Mouse (Mus musculus): ENCODE measurements around the gene Frmd6. TPM values are rescaled to one million over a fixed set of nuclear protein-coding genes. Genes with fewer than 3 reads are reported as not detected.
A peak's percentile ranks its signal among the peaks of the same experiment; 100 is the strongest.

Gene Frmd6
- polyA plus RNA-seq, 1 experiment from 2014 or later: 58.5 TPM

DNA sequence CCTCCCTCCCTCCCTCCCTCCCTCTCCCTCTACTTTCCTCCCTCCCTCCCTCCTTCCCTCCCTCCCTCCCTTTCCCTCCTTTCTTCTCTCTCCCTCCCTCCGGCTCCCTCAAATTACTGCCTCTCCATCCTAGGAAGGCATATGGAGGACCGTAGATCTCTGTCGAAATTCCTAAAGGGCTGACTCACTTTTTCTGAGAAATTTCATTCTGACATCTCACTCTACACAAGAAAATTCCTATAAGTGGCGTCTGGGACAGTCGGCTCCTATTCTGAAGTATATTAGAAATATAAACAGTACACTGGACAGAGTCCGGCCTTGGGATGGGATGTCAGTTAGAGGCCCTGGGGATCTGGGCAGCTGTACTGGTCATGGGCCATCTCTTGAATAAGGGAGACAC is 59.7 kb downstream of the Frmd6 start:
- DNase-seq (ENCODE audit: low spot score): no peak
- Histone ChIP-seq H3K27me3 (ENCODE audit: control insufficient read depth, insufficient read depth, low read length) (no peaks in the 10 kb centered on the region), H3K36me3 (ENCODE audit: control insufficient read depth, insufficient read depth, low read length) (peaks cover 16% of the 10 kb centered on the region), H3K9me3 (ENCODE audit: control insufficient read depth, low read length) (no peaks in the 10 kb centered on the region), H3K27ac (replicated peaks; ENCODE audit: low read depth, low read length) (no peak overlapping the region), H3K4me1 (ENCODE audit: control insufficient read depth, insufficient read depth, low read length) (no peaks in the 10 kb centered on the region), H3K4me3 (ENCODE audit: low read depth, low read length) (no peak overlapping the region), H3K9ac (ENCODE audit: low read length) (no peak overlapping the region), H3K4me2 (ENCODE audit: low read depth, severe bottlenecking) (no peak overlapping the region)
- 91% methylated on average over 6 of the region's 6 CpGs for WGBS
- ATAC-seq (ENCODE audit: insufficient number of reproducible peaks, low FRiP score, low TSS enrichment, low read depth): no peak

DNA sequence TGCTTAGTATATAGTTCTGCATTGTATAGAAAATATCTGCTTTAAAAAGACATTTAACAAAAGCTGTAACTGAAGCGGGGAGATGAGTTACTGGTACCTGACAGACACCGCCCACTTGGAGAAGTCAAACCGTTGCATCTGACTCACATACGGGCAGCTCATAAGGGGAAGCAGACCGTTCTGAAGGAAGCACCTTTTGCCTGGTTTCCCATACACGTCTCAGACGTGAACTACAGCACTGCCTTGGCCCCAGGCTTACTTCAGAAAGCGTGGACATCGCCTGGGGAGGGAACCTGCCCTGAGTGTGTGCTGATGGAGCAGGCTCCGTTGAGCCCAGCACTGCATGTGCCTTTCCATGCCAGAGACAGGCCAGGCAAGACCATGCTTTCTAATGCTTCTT is 60.3 kb downstream of the Frmd6 start:
- H3K4me1 ChIP-seq (ENCODE audit: control insufficient read depth, insufficient read depth, low read length): no peaks in the 10 kb centered on the region
- no peak for DNase-seq (ENCODE audit: low spot score)

DNA sequence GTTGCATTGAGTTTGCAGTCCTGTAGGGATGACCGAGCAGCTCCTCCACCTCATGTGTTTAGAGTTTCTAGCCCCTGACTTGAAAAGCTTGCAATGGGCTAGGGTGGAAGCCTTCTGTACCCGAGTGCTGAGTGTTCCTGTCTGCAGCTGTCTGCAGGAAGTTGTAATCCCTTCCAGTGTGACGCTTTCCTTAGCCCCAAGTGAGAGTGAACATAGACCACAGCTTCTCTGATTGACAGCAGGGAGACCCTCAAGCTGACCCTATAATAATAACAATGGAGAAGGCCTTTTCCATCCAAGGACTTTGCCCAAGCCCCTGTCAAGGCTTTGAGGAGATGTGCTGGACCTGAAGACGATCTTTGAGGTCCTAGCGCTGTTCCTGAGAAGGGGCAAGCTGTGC is 65.1 kb downstream of the Frmd6 start:
- Histone ChIP-seq H3K4me1 (ENCODE audit: control insufficient read depth, insufficient read depth, low read length) (no peaks in the 10 kb centered on the region), H3K4me2 (ENCODE audit: low read depth, severe bottlenecking) (no peak overlapping the region), H3K9ac (ENCODE audit: low read length) (no peak overlapping the region), H3K27me3 (ENCODE audit: control insufficient read depth, insufficient read depth, low read length) (no peaks in the 10 kb centered on the region), H3K36me3 (ENCODE audit: control insufficient read depth, insufficient read depth, low read length) (peaks cover 12% of the 10 kb centered on the region; the same call in 1 of the 2 replicates), H3K9me3 (ENCODE audit: control insufficient read depth, low read length) (no peaks in the 10 kb centered on the region), H3K4me3 (ENCODE audit: low read depth, low read length) (no peak overlapping the region), H3K27ac (replicated peaks; ENCODE audit: low read depth, low read length) (no peak overlapping the region)
- 84% methylated on average over 5 of the region's 5 CpGs for WGBS
- ATAC-seq (ENCODE audit: insufficient number of reproducible peaks, low FRiP score, low TSS enrichment, low read depth): no peak
- DNase-seq (ENCODE audit: low spot score): no peak

More for the DNA sequence above, 60.3 kb downstream of the Frmd6 start:
- 86% methylated on average over 10 of the region's 10 CpGs for WGBS
- H3K4me2 ChIP-seq (ENCODE audit: low read depth, severe bottlenecking): no peak overlapping the region
- H3K27ac ChIP-seq (replicated peaks; ENCODE audit: low read depth, low read length): no peak overlapping the region
- ATAC-seq (ENCODE audit: insufficient number of reproducible peaks, low FRiP score, low TSS enrichment, low read depth): no peak
- H3K9me3 ChIP-seq (ENCODE audit: control insufficient read depth, low read length): no peaks in the 10 kb centered on the region
- H3K27me3 ChIP-seq (ENCODE audit: control insufficient read depth, insufficient read depth, low read length): no peaks in the 10 kb centered on the region
- H3K4me3 ChIP-seq (ENCODE audit: low read depth, low read length): no peak overlapping the region
- peaks cover 12% of the 10 kb centered on the region for H3K36me3 ChIP-seq (ENCODE audit: control insufficient read depth, insufficient read depth, low read length)
- no peak overlapping the region for H3K9ac ChIP-seq (ENCODE audit: low read length)

DNA sequence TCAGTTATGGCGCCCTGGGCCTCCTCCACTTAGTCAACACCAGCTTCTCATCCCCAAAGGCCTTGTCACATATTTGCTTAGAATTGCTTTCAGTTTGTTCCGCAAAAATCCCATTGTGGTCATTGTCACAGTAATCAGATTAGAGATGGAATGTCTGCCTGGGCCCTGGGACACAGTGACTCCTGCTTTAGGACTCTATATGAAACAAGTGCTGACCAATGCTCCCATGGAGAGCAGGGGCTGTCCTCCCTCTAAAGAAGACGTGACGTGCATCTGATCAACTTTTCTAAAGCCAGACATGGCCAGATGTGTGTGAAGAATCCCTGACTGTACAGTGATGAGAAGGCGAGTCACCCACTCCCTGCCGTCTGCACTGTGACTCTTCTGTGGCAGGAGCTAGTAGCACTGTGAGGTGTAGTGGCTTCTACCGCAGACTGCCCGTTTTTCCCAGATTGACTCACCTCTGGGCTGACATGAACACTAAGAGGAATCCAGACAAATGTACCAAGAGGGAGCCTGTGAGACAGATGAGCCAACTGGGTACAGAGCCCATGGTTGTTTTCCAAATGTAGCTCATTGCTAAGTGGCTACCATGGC is 65.7 kb downstream of the Frmd6 start:
- no peak overlapping the region for H3K4me2 ChIP-seq (ENCODE audit: low read depth, severe bottlenecking)
- ATAC-seq (ENCODE audit: insufficient number of reproducible peaks, low FRiP score, low TSS enrichment, low read depth) (no peak), DNase-seq (ENCODE audit: low spot score) (no peak)
- no peak overlapping the region for H3K9ac ChIP-seq (ENCODE audit: low read length)
- H3K4me3 ChIP-seq (ENCODE audit: low read depth, low read length): no peak overlapping the region
- no peaks in the 10 kb centered on the region for H3K4me1 ChIP-seq (ENCODE audit: control insufficient read depth, insufficient read depth, low read length)
- H3K27ac ChIP-seq (replicated peaks; ENCODE audit: low read depth, low read length): no peak overlapping the region
- no peaks in the 10 kb centered on the region for H3K27me3 ChIP-seq (ENCODE audit: control insufficient read depth, insufficient read depth, low read length)
- 93% methylated on average over 8 of the region's 8 CpGs for WGBS
- no peaks in the 10 kb centered on the region for H3K9me3 ChIP-seq (ENCODE audit: control insufficient read depth, low read length)
- H3K36me3 ChIP-seq (ENCODE audit: control insufficient read depth, insufficient read depth, low read length): peaks cover 12% of the 10 kb centered on the region; the same call in 1 of the 2 replicates

DNA sequence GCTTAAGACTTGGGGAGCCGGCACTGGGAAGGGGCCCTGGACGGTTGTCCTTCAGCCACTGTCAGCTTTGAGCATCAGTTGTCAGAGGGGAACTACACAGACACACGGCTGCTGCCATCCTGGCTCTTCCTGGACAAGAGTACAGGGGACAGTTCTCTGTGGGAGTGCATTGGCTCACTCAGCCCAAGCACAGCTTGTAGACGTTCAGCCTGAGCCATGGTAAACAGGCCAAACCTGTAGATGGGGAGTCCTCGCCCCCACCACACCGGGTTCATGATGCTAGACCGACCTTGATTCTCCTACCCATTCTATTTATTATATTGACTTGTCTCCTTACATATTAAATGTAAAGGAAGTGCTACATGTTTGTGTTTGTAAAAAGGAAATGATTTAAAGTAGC is 70.0 kb downstream of the Frmd6 start:
- no peak overlapping the region for H3K4me3 ChIP-seq (ENCODE audit: low read depth, low read length)
- H3K4me2 ChIP-seq (ENCODE audit: low read depth, severe bottlenecking): no peak overlapping the region
- H3K4me1 ChIP-seq (ENCODE audit: control insufficient read depth, insufficient read depth, low read length): no peaks in the 10 kb centered on the region
- H3K9ac ChIP-seq (ENCODE audit: low read length): no peak overlapping the region
- peaks cover 16% of the 10 kb centered on the region; the same call in 1 of the 2 replicates for H3K36me3 ChIP-seq (ENCODE audit: control insufficient read depth, insufficient read depth, low read length)
- no peaks in the 10 kb centered on the region for H3K27me3 ChIP-seq (ENCODE audit: control insufficient read depth, insufficient read depth, low read length)
- no peak overlapping the region for H3K27ac ChIP-seq (replicated peaks; ENCODE audit: low read depth, low read length)
- no peaks in the 10 kb centered on the region for H3K9me3 ChIP-seq (ENCODE audit: control insufficient read depth, low read length)
- no peak for ATAC-seq (ENCODE audit: insufficient number of reproducible peaks, low FRiP score, low TSS enrichment, low read depth)
- 90% methylated on average over 7 of the region's 7 CpGs for WGBS
- no peak for DNase-seq (ENCODE audit: low spot score)

DNA sequence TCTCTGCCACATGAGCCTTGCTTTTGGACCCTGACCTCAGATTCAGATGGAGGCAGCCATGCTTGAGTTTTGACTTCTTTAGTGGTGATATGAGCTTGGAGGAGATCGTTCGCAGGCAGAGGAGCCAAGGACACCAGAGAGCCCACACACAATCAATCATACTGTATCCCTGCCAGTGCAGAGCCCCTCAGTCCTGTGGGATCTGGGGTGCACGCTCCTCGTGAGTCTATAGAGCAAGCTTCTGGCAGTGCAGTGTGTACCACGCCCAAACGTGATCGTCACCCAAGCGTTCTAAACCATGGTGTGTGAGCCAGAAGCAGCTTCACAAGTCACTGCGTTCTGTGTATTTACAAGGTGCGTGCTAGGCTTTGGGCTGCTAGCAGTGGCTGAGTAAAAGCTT is 70.8 kb downstream of the Frmd6 start:
- peaks cover 13% of the 10 kb centered on the region; the same call in 1 of the 2 replicates for H3K36me3 ChIP-seq (ENCODE audit: control insufficient read depth, insufficient read depth, low read length)
- no peak for ATAC-seq (ENCODE audit: insufficient number of reproducible peaks, low FRiP score, low TSS enrichment, low read depth)

DNA sequence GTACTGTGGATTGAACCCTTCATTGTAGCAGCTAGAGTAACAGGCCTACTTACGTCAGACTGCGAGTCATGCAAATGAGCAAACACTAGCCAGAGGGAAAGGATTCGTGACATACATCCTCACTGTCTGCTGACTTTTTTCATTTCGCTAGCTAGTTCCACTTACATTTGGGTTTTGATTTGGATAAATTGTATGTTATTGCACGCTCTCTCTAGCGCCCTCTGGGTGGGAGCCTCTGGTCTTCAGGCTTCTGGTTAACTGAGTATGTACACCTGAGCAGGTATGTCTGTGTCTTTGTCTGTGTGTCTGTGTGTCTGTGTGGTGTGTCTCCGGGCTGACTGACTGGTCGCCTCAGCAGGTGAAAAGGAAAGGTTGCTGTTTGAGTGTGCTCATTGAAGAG is 72.1 kb downstream of the Frmd6 start:
- no peaks in the 10 kb centered on the region for H3K9me3 ChIP-seq (ENCODE audit: control insufficient read depth, low read length)
- H3K4me2 ChIP-seq (ENCODE audit: low read depth, severe bottlenecking): no peak overlapping the region
- peak; percentile 38 for DNase-seq (ENCODE audit: low spot score)
- no peak for ATAC-seq (ENCODE audit: insufficient number of reproducible peaks, low FRiP score, low TSS enrichment, low read depth)
- no peak overlapping the region for H3K27ac ChIP-seq (replicated peaks; ENCODE audit: low read depth, low read length)
- no peaks in the 10 kb centered on the region for H3K27me3 ChIP-seq (ENCODE audit: control insufficient read depth, insufficient read depth, low read length)
- H3K4me1 ChIP-seq (ENCODE audit: control insufficient read depth, insufficient read depth, low read length): no peaks in the 10 kb centered on the region
- 84% methylated on average over 8 of the region's 8 CpGs for WGBS
- H3K36me3 ChIP-seq (ENCODE audit: control insufficient read depth, insufficient read depth, low read length): peaks cover 10% of the 10 kb centered on the region; the same call in 1 of the 2 replicates
- no peak overlapping the region for H3K4me3 ChIP-seq (ENCODE audit: low read depth, low read length)
- no peak overlapping the region for H3K9ac ChIP-seq (ENCODE audit: low read length)

More for the DNA sequence above, 70.8 kb downstream of the Frmd6 start:
- Histone ChIP-seq H3K4me2 (ENCODE audit: low read depth, severe bottlenecking) (no peak overlapping the region), H3K4me3 (ENCODE audit: low read depth, low read length) (no peak overlapping the region), H3K9me3 (ENCODE audit: control insufficient read depth, low read length) (no peaks in the 10 kb centered on the region), H3K27me3 (ENCODE audit: control insufficient read depth, insufficient read depth, low read length) (no peaks in the 10 kb centered on the region), H3K9ac (ENCODE audit: low read length) (no peak overlapping the region), H3K27ac (replicated peaks; ENCODE audit: low read depth, low read length) (no peak overlapping the region), H3K4me1 (ENCODE audit: control insufficient read depth, insufficient read depth, low read length) (no peaks in the 10 kb centered on the region)
- DNase-seq (ENCODE audit: low spot score): no peak
- 89% methylated on average over 10 of the region's 10 CpGs for WGBS

DNA sequence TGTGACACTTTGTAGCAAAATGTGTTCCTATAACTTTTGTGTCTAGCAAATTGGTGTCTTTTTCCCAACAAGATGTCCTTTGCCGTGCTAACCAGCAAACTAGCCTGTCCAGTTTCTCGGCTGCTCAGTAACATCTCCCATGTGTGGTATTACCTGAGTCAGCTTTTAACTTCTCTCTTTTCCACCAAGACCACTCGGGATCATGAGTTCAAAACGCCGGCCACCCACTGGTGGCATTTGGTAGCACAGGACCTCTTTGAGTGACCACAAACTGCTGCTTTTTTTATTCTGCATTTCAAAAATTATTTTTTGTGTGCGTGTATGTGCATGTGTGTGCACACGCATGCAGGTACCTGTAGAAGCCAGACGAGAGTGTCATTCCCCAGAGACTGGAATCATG is 73.1 kb downstream of the Frmd6 start:
- H3K4me1 ChIP-seq (ENCODE audit: control insufficient read depth, insufficient read depth, low read length): no peaks in the 10 kb centered on the region
- no peak for DNase-seq (ENCODE audit: low spot score)
- WGBS: 90% methylated on average over 8 of the region's 8 CpGs
- H3K27me3 ChIP-seq (ENCODE audit: control insufficient read depth, insufficient read depth, low read length): no peaks in the 10 kb centered on the region
- 0 out of 2 replicates have a peak, but pooled peaks cover 7% of the 10 kb centered on the region for H3K36me3 ChIP-seq (ENCODE audit: control insufficient read depth, insufficient read depth, low read length)
- H3K9me3 ChIP-seq (ENCODE audit: control insufficient read depth, low read length): no peaks in the 10 kb centered on the region
- ATAC-seq (ENCODE audit: insufficient number of reproducible peaks, low FRiP score, low TSS enrichment, low read depth): no peak
- no peak overlapping the region for H3K9ac ChIP-seq (ENCODE audit: low read length)
- no peak overlapping the region for H3K4me2 ChIP-seq (ENCODE audit: low read depth, severe bottlenecking)
- H3K27ac ChIP-seq (replicated peaks; ENCODE audit: low read depth, low read length): no peak overlapping the region
- no peak overlapping the region for H3K4me3 ChIP-seq (ENCODE audit: low read depth, low read length)

DNA sequence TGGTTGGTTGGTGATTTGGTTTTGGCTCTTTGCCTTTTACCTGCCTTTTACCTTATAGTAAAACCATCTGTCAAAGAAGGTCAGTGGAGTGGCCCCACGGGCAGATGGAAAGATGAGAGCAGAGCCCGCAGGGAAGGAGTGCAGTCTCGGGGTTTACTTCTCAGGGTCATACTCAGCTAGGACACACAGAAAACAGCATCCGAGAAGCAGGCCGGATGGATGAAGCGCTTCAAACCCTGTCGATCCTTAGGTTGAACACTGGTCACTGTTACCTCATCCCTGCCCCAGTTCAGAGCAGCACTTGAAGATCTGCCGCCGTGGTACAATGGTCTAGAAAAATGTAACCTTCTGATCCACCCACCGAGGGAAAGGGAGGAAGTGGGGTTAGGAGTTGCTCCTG is 79.2 kb downstream of the Frmd6 start:
- no peak for DNase-seq (ENCODE audit: low spot score)
- 89% methylated on average over 10 of the region's 10 CpGs for WGBS

More for the DNA sequence above, 79.2 kb downstream of the Frmd6 start:
- Histone ChIP-seq H3K4me3 (ENCODE audit: low read depth, low read length) (no peak overlapping the region), H3K4me1 (ENCODE audit: control insufficient read depth, insufficient read depth, low read length) (no peaks in the 10 kb centered on the region), H3K27me3 (ENCODE audit: control insufficient read depth, insufficient read depth, low read length) (no peaks in the 10 kb centered on the region), H3K4me2 (ENCODE audit: low read depth, severe bottlenecking) (no peak overlapping the region), H3K9ac (ENCODE audit: low read length) (no peak overlapping the region), H3K36me3 (ENCODE audit: control insufficient read depth, insufficient read depth, low read length) (0 out of 2 replicates have a peak, but pooled peaks cover 4% of the 10 kb centered on the region), H3K27ac (replicated peaks; ENCODE audit: low read depth, low read length) (no peak overlapping the region), H3K9me3 (ENCODE audit: control insufficient read depth, low read length) (no peaks in the 10 kb centered on the region)
- no peak for ATAC-seq (ENCODE audit: insufficient number of reproducible peaks, low FRiP score, low TSS enrichment, low read depth)
